Mouse (Mus musculus) ES-Bruce4 (cell line): ENCODE measurements at regions not wholly inside any gene's neighbourhood (a gene's known extent, or its start where the extent isn't known, plus 50 kb on each side); places are given as distances from the start of the nearest gene placed in this dataset.

Experiments
- H3K27ac ChIP-seq: 2 replicates; pipeline ENCODE4 v1.5.1; 2012; ENCODE audit warnings: low read length, inconsistent platforms; ENCODE audit not compliant: insufficient read depth
- H3K27me3 ChIP-seq: 2 replicates; pipeline ENCODE4 v1.6.1; 2012; ENCODE audit warnings: mild to moderate bottlenecking, low read length, inconsistent platforms; ENCODE audit not compliant: control insufficient read depth, poor library complexity, insufficient read depth, severe bottlenecking
- H3K36me3 ChIP-seq: 2 replicates; pipeline ENCODE4 v1.6.1; 2012; ENCODE audit warnings: inconsistent platforms, mild to moderate bottlenecking, low read length, moderate library complexity; ENCODE audit not compliant: control insufficient read depth, poor library complexity, insufficient read depth, severe bottlenecking
- H3K4me1 ChIP-seq: one replicate; pipeline ENCODE4 v1.8.1; 2011; ENCODE audit warnings: low read length; ENCODE audit not compliant: control insufficient read depth, insufficient read depth
- H3K4me3 ChIP-seq: 2 replicates; pipeline ENCODE4 v1.5.1; 2011; ENCODE audit warnings: low read depth, mild to moderate bottlenecking, low read length
- H3K9ac ChIP-seq: 2 replicates; pipeline ENCODE4 v1.6.1; 2012; ENCODE audit warnings: low read depth, mild to moderate bottlenecking, inconsistent platforms; ENCODE audit not compliant: poor library complexity, severe bottlenecking
- H3K9me3 ChIP-seq: replicated peaks from 2 replicates; pipeline ENCODE4 v1.6.1; 2012; ENCODE audit warnings: mild to moderate bottlenecking, low read length, inconsistent platforms; ENCODE audit not compliant: control insufficient read depth, poor library complexity, insufficient read depth, severe bottlenecking
- CTCF ChIP-seq: IDR thresholded peaks from one replicate; pipeline ENCODE4 v1.8.1; 2011; ENCODE audit warnings: low read depth, low read length
- EP300 ChIP-seq: IDR thresholded peaks from 2 replicates; pipeline ENCODE4 v1.6.1; 2011; ENCODE audit warnings: low read depth, low read length; ENCODE audit not compliant: insufficient read depth
- POLR2A ChIP-seq: IDR thresholded peaks from one replicate; pipeline ENCODE4 v1.8.1; 2011; ENCODE audit warnings: low read length; ENCODE audit not compliant: insufficient read depth

DNA sequence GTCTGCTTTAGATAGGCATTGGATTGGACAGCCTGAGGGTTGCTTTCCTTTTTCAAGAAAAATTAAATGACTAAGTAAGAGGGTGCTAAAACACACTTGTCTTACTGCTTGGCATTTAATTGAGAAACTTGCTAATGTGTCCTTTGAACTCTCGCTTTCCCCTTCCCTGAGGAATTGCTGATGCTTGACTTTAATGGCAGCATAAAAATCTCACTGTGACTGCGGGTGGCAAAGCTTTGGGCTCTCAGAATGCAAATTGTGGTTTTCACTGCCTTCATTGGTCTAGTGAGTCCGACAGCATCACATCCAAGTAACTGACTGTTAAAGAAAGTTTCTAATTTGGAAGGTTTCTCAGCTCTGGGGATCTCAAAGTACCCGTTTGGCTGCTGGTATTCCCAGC, 76.1 kb upstream of the Olfm4 start:
- no peak overlapping the region for H3K4me3 ChIP-seq
- H3K9ac ChIP-seq, result no peak overlapping the region
- no peaks in the 10 kb centered on the region for H3K36me3 ChIP-seq
- H3K27me3 ChIP-seq, result no peaks in the 10 kb centered on the region
- H3K27ac ChIP-seq, result no peak overlapping the region
- no peaks in the 10 kb centered on the region for H3K9me3 ChIP-seq
- no peaks in the 10 kb centered on the region for H3K4me1 ChIP-seq
- TF ChIP-seq POLR2A (no peak), CTCF (no peak), EP300 (no peak)

DNA sequence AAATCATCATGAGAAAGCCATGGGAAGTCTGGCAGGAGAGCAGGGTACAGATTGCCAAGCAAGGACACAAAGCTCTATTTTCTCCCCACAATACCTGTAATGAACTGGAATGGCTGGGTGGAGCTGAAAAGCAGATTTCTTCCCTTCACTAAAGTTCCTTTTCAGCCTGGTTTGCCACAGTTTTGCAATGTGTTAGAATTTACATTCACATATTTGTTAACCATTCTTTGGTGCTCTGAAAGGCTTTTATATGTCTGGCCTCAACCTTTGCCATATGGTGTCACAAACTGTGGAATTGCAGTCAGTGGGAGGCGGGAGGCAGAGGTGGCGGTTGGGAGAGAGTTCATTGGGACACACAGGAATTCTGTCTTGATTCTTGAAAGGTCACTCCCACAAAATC, 78.3 kb upstream of the Olfm4 start:
- H3K9ac ChIP-seq, result no peak overlapping the region
- no peak for TF ChIP-seq EP300
- TF ChIP-seq POLR2A, result no peak
- no peak for TF ChIP-seq CTCF
- H3K27me3 ChIP-seq, result no peaks in the 10 kb centered on the region
- no peak overlapping the region for H3K27ac ChIP-seq
- H3K4me3 ChIP-seq, result no peak overlapping the region
- H3K9me3 ChIP-seq, result no peaks in the 10 kb centered on the region
- no peaks in the 10 kb centered on the region for H3K36me3 ChIP-seq
- H3K4me1 ChIP-seq, result no peaks in the 10 kb centered on the region

DNA sequence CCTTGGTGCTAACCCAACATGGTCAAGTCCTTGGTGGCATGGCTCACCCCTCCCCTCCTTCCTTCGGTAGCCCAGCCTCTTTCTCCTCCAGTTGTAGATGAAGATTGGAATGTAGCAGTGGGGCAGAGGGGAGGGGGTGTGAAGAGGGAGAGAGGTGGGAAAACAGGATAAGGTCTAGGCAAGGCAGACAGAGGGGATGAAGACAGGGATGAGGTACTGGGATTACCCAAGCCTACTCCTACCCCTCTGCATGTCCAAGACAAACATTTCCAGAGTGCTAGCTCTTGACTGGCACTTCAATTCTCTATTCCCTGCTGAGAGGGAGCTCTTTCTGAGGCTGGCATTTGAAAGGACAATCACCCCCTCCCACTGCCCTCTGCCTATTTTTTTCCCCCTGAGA, 81.5 kb upstream of the Olfm4 start:
- TF ChIP-seq EP300 (no peak), POLR2A (no peak), CTCF (no peak)
- H3K27me3 ChIP-seq, result no peaks in the 10 kb centered on the region
- H3K9ac ChIP-seq, result no peak overlapping the region
- no peaks in the 10 kb centered on the region for H3K4me1 ChIP-seq
- no peaks in the 10 kb centered on the region for H3K9me3 ChIP-seq
- H3K27ac ChIP-seq, result no peak overlapping the region
- no peak overlapping the region for H3K4me3 ChIP-seq
- no peaks in the 10 kb centered on the region for H3K36me3 ChIP-seq

- Histone ChIP-seq H3K4me1 (no peaks in the 10 kb centered on the region), H3K27me3 (no peaks in the 10 kb centered on the region), H3K27ac (no peak overlapping the region), H3K4me3 (no peak overlapping the region), H3K9ac (no peak overlapping the region), H3K36me3 (no peaks in the 10 kb centered on the region), H3K9me3 (no peaks in the 10 kb centered on the region)
- TF ChIP-seq POLR2A (no peak), CTCF (no peak), EP300 (no peak)
These were observed 85.6 kb upstream of the Olfm4 start for GRCm38 (mm10) chr14:79898240-79898639.

DNA sequence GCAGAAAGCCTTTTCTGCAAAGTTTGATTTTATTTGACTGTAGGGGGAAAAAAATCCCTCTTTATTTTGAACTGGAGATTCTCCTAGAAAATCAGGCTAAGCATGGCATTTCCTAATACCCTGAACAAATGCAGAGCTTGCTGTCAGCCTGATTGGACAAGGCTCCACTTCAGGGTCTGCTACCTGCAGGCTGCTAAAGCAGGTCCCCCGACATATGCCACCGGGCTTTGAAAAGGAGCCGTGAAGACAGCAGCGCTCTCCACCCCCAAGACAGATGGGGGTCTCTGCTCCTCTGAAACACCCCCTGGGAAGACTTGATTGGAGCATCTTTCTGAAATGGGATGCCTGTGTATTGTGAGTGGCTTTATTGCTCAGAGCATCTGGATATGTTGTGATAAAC, 90.6 kb upstream of the Olfm4 start:
- H3K4me3 ChIP-seq, result no peak overlapping the region
- H3K27me3 ChIP-seq, result no peaks in the 10 kb centered on the region
- H3K36me3 ChIP-seq, result no peaks in the 10 kb centered on the region
- no peaks in the 10 kb centered on the region for H3K4me1 ChIP-seq
- no peaks in the 10 kb centered on the region; the same call in 1 of the 2 replicates for H3K9me3 ChIP-seq
- no peak overlapping the region for H3K27ac ChIP-seq
- TF ChIP-seq CTCF, result no peak
- no peak for TF ChIP-seq POLR2A
- TF ChIP-seq EP300, result no peak
- H3K9ac ChIP-seq, result no peak overlapping the region

DNA sequence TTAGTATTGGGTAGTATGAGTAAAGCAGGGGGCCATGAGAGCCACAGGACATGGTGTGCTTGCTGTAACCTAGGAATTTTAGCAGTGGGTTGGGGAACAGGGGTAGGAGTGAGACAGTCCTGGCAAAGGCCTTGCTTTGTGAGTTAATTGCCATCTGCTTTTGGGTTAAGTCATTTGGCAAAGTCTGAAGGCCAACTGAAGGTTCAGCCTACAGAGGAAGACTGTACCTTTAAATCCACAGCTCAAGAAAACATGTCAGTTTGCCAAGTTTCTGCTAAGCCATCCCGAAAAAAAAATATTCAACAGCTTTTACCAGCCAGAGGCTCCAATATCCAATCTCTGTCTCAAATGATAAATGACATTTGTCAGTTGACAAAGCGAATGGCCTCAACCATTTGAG, 93.2 kb upstream of the Olfm4 start:
- H3K9ac ChIP-seq, result no peak overlapping the region
- no peaks in the 10 kb centered on the region for H3K36me3 ChIP-seq
- TF ChIP-seq POLR2A, result no peak
- no peak for TF ChIP-seq EP300
- no peak for TF ChIP-seq CTCF
- H3K4me3 ChIP-seq, result no peak overlapping the region
- H3K9me3 ChIP-seq, result no peaks in the 10 kb centered on the region; the same call in 1 of the 2 replicates
- H3K27me3 ChIP-seq, result no peaks in the 10 kb centered on the region
- H3K4me1 ChIP-seq, result no peaks in the 10 kb centered on the region
- H3K27ac ChIP-seq, result no peak overlapping the region
